Mouse (Mus musculus): Measurements from ENCODE around the gene Ace. TPM values are rescaled to one million over a fixed set of nuclear protein-coding genes. Genes with fewer than 3 reads are reported as not detected.
"Not testable (repeated sequence)": the region's sequence is repeated elsewhere in the genome, so short reads cannot be mapped to it uniquely, and the experiment has no call there.

Gene Ace
- polyA plus RNA-seq, 1 experiment from 2014 or later = 0.88 TPM

DNA sequence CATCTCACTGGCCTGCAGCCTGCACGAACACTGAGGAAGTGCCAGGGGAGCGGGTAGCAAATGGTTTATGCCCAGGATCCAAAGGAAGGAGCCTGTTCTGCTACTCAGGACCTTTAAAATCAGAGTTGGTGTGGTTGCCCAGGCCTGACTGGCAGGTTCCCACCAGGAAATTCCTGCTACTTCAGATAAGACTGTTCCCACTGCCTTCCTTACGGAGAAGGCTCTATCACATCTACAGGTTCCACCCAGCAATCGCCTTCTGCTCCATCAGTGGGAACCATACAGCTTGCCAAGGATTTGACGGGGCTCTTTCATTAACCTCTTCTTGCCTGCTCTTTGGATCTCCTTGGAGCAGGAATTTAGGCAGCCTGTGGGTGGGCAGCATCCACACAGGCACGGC lies 19.7 kb downstream of the Ace start:
- DNase-seq (ENCODE audit: low spot score) = no peak

DNA sequence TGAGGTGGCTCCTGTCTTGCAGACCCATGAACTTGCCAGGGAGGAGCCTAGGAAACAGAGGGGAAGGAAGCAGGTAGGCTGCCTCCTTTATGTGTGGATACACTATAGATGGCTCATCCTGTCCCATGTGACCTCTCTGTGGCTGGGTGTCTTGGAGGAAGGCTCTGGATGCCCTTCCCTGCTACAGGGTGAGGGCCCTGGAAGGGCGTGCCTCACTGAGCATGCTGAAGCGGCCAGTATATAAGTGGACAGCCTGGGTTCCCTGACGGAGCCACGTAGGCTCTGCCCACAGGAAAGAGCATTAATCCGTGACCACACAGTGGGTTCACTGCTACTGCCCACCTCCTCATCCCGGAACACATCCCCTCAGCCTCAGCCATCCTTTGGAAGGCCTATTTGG lies 21.7 kb downstream of the Ace start:
- DNase-seq (ENCODE audit: low spot score) = no peak

DNA sequence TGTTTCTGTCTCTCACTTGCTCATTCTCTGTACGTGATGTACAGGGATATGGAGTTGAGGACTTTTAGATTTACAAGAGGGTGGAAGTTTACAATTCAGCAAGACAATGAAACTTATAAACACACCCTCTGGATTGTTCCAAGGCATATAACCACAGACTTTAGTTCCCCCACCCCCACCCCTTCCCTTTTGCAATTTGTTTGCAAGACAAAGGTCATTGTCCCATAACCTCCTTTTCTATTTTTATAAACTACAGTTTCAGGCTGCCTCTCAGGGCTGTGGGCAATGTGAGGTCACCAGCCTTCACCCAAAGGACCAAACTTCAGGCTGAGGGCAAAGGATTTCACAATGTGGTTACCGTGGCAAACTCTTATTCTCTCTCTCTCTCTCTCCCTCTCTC lies 22.5 kb downstream of the Ace start:
- no peak for DNase-seq (ENCODE audit: low spot score)

DNA sequence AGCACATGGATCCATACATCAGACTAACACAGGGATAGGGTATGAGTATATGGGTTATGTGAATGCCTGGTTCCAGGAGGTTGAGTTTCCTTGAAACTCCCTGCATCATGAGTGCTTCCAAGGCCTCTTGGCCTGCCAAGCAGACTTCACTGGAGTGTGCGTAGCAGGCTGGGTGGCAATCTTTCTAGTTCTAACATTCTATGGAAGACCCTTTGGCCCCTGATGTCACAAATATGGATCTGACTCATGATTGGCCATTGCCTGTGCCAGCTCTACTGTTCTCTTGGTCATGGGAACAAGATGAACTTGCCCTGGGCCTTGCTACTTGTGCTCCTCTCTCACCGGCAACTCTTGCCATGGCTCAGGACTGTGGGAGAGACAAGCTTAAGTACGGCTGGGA lies 26.6 kb downstream of the Ace start, which contains the start of gene Ace3:
Gene Ace3, plus strand, starts transcription at position 301 of the 400 bp plus-strand sequence.
- no peak for DNase-seq (ENCODE audit: low spot score)

DNA sequence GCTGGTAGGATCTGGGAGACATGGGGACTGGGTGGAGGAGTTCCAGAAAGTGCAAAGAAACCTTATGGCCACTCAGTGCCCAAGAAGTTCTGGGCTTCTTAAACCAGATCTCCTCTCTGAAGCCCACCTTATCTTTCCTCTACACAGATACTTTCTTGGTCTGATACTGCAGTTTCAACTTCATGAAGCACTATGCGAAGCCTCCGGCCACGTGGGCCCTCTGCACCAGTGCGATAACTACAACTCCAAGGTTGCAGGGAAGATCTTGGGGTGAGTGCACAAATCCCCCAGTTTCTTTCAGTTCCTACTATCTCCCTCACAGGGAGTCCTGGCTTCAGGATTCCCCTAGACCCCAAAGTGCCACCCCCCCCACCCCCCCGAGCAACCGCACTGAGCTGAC lies 32.3 kb downstream of the Ace start:
- no peak for DNase-seq (ENCODE audit: low spot score)

DNA sequence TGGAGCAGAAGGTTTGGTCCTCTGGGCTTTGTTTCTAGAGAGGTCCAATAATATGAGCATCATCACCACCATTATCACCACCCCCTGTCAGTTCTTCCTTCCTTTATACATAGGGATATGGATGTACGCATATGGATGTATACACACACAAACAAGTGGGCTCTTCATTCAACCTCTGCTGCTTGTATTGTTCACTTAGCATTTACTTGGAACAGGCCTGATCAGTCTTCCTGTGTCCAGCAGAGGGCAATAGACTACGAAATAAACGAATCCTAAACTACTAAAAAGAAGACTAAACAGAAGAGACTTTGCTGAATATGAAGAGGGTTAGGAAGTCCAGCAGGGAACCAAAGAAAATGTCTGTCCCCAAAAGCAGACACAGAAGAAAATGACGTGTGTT lies 34.0 kb downstream of the Ace start:
- DNase-seq (ENCODE audit: low spot score) = peak; percentile 62

DNA sequence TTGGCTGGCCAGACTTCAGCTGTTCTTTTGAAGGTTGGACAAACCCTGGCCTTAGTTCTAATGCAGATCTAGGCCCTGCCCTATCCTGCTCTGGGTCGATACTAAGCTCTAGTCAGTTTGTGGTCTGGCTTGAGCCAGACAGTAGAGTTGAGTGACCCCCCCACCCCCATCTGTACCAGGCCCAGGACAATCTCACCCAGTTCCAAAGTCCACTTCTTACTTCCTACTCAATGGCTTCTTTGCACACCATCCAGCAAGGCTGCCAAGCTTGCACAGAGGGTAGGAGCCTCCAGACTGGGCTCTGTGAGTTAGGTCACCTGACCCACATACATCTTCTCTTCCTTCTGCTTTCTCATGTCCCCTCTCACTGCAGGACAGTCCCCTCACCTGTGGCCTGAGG lies 36.8 kb downstream of the Ace start:
- no peak for DNase-seq (ENCODE audit: low spot score)

DNA sequence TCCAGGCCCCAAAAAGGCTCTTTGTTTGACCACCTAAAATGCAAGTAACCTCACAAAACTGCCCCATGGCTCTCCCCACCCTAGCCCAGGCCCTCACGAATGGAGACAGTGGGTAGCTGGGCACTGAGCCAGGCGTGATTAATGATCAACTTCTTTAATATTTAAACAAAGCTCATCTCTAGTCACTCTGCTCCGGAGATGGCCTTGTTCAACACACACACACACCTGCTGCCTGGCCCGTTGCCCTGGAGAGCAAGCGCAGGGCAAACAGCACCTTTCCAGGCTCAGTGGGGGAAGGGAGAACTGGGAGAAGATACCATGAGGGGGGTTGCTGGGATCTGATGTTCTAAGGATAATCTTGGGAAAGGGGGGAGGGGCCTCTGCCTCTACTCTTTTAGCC lies 38.2 kb downstream of the Ace start:
- no peak for DNase-seq (ENCODE audit: low spot score)

DNA sequence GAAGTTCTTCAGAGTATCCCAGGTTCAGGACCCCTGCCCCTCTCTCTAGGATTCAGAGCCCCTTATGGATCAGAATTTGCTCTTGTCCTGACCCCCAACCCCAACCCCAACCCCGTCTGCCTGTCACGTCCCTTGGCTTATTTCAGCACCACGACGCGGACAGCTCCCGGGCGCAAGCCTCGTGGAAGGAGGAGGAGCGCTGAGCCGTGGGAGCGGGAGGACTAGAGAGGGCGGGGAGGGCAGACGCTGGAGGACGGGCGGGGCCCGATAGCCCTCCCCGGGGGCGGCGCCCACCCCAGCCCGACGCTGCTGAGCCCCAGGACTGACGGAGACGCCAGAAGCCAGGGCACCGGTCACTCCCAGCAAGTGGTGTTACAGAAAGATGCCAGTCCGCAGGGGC lies 40.1 kb downstream of the Ace start, which contains the start of gene Kcnh6:
Gene Kcnh6, plus strand, starts transcription at position 304 of the 400 bp plus-strand sequence.
- peak; percentile 81 for DNase-seq (ENCODE audit: low spot score)

DNA sequence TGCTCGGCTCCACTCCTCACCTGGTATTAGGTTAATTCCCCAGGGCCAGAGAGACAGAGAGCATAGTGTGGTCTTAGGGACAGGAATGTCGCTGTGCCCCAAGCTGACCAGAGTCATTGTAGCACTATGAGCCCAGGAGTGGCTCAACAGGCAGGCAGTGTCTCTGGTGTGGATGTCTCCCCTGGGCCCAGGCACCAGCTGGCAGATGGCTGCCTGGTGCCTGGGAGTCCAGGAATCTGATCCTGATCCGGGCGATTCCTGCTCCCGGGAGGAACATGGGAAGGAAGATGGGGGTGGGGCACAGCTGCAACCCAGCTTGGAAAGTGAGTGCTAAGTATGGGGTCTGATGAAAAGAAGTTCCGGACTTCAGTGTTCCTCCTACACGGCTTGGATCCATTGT lies 45.0 kb downstream of the Ace start:
- no peak for DNase-seq (ENCODE audit: low spot score)

DNA sequence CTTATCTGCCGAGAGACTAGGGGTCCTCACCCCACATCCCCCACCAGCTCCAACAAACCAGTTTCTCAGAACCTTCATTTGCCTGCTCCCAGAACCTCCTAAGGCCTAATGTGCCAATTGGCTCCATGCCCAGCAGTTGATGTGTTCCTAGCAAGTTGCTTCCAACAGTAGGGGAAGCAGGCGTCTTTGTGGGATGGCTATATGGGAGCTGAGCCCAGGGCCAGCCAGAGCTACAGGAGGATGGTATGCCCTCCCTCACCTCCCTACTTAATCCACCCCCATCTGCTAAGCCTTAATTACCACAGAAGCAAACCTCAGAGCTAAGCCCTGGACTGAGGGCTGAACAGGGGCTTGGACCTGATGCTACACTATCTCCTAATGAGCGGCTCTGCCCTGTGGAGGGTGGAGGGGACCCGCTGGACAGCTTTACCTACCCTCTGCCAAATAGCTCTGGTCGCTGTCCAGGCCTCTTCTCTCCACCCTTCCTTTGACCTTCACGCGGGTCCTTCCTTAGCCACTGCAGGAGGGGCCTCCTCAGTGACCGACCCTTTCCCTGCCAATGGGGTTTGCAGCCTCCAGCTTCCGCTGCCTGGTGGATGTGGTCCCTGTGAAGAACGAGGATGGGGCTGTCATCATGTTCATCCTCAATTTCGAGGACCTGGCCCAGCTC lies 45.9 kb downstream of the Ace start:
- DNase-seq (ENCODE audit: low spot score) = no peak

DNA sequence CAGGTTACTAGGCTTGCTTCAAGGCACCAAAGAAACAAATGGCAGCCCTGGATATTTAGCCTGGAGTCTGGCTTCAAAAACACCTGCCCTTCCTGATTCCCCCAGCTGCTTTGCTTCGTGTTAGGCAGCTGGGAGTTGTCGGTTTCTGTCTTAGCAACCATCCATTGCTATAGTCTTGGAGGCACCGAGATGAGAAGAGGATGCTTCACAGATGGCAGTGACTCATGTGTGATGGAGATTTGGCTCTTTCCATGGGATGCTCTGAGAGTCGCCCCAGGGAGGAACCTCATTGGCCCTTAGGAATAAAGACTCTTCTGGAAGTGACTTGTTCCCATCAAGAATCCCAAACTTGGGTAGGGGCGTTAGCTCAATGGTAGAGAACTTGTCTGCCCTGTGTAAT lies 48.7 kb downstream of the Ace start:
- DNase-seq (ENCODE audit: low spot score) = no peak

DNA sequence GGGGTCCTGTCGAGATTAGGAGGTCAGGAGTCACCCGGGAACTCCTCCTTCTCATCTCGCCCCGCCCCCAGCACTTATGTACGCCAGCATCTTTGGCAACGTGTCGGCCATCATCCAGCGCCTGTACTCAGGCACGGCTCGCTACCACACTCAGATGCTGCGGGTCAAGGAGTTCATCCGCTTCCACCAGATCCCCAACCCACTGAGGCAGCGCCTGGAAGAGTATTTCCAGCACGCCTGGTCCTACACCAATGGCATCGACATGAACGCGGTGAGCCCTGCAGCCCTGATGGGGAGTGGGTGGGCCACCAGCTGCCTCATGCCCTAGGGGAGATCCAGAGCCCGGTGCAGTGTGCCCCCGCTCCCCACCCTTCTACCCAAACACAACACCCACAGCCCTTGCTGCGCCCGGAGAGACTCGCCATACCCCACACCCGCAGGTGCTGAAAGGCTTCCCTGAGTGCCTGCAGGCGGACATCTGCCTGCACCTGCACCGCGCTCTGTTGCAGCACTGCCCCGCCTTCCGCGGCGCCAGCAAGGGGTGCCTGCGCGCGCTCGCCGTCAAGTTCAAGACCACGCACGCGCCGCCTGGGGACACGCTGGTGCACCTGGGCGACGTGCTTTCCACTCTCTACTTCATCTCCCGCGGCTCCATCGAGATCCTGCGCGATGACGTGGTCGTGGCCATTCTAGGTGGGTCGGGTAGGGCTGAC lies 52.5 kb downstream of the Ace start:
- DNase-seq (ENCODE audit: low spot score) = peak; percentile 72

DNA sequence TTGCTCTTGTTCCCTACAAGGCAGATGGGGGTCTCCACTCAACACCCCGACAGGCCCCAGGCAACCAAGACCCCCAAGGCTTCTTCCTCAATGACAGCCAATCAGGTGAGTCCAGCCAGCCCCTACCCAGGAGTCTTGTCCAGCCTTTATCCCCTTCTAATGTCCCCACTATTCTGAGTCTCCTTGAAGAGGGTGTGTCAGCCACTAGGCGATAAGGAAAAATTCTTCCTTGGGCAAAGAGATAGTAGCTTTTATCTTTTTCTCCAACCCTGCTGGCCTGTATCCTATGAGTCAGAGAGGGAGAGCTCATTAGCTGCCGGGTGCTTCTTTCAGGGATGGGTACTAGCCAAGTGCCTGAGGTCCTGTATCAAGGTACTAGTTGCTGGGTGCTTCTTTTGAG lies 58.0 kb downstream of the Ace start:
- DNase-seq (ENCODE audit: low spot score) = no peak

DNA sequence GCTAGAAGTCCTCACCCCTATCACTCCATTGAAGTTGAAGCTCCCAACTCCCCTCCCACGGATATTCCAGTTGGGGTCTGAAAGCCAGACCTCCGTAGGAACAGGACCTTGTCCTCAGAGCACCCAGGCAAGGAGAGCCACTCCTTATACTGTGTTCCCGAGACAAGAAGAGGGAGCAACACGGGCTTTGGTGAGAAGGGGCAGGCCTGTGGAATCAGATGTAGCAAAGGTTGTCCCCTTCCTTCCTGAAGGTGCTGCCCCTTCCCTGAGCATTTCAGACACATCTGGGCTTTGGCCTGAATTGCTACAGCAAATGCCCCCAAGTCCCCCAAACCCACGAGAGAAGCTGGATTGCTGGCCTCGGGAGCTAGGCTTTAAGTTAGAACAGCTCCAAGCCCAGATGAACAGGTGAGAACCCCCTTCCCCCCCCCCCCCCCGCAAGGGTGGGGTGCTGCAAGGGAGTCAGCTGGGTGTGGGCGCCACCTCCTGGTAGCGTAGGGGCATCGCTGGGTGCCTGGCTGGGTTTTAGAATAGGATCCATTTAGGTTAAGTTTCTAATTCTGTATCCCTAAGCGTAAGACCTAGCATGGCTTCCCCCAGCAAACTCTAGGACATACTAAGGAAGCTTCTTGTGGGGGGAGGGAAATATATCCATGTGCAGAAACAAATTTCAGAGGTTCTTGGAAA lies 58.9 kb downstream of the Ace start:
- DNase-seq (ENCODE audit: low spot score) = peak; percentile 76

DNA sequence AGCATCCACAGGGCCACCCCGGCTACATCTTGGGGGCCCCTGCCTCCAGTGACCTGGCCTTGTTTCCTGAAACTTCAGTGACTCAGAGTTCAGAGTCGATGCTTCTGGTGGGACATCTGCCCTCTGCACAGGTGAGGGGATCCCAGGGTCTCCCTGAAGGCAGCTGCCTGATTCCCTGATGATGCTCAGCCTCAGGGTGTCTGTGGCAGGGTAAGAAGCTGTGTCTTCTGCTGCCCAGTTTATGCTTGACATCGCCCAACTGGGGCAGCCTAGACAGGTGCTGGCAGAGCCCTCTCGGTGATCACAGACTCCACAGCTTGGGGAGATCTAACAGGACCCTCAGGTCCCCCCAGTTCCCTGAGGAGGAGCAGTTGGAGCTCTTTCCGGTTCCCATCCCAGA lies 59.9 kb downstream of the Ace start:
- no peak for DNase-seq (ENCODE audit: low spot score)

DNA sequence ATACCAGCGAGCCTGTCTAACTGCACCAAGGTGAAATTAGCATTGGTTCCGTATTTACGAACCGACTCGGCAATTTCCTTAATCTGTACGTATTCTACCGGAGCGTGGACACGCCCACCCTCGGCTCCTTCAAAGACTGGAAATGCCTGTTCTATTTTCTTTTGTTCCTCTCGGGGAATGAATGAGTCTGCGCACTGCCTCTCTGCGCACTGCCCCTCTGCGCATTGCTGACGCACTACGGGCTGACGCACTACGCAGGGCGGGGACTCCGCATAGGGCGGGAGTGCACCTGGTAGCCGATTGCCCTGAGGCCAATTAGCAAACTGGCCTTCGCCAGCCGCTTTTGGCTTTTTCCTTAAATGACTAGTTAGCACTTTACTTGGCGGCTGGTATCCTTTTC lies 64.3 kb downstream of the Ace start:
- not testable (repeated sequence) for DNase-seq (ENCODE audit: low spot score)

DNA sequence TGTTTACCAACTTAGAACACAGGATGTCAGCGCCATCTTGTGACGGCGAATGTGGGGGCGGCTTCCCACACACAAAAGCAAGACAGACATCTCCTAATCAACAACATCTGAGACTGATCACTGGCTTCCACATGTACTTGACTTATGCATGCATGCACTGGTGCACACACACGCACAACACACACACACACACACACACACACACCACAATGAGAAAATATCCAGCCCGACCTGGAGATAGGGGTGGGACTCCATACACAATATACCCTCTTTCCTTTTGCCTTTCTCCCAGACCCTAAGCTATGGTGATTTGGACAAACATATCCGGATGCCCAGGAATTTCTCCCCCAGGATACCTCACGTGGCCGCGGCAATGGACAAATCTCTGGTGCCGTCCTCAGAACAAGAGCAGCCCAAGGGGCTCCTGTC lies 65.8 kb downstream of the Ace start:
- peak; percentile 65 for DNase-seq (ENCODE audit: low spot score)

DNA sequence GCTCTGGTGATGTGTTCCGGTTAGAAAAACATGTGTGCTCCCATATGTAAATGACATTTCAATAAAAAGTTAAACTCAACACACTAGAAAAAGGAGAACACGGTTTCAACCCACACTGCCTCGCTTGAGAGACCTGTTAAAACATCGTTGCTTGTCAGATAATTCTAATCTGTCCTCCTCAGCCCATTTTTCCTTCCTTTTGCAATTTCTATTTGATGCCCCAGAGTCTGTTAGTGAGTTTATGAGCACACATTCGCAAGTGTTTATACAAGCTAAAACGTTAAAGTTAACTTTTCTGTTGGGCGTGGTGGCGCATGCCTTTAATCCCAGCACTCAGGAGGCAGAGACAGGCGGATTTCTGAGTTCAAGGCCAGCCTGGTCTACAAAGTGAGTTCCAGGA lies 67.2 kb downstream of the Ace start:
- no peak for DNase-seq (ENCODE audit: low spot score)

DNA sequence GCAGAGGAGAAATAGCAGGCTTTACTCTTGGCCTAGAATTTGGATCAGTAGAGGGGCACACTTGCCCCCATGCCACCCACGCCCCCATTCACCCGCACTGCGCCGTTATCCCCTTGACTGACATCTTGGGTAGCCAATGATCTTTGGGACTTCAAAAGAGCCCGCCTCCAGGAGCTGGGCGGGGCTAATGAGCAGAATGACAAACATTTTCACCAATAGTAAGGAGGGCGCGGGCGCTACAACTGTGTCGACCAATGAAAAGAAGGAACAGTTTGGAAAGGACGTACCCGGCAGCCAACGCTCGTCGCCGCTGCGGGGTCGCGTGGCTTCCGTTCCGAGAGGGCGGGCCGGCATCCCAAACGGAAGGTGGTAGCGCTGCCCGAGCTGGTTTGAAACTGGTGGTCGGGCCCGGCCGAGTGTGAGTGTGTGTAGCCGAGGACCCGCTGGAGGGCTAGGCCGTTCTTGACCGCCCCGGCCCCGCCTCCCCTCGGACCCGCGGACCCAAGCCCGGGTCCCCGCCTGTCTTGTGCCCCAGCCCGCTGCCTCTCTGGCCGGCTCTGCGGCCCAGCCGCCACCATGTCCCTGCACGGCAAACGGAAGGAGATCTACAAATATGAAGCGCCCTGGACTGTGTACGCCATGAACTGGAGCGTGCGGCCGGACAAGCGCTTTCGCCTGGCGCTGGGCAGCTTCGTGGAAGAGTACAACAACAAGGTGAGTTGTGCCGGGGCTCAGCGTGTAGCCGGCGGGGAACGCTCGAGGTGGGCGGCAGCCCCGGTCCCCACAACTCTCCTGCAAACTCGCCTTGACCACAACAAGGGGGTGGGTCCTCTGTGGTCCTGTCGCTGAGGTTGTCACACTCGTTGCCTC lies 69.0 kb downstream of the Ace start, which contains the start of gene Dcaf7:
Gene Dcaf7, plus strand, starts transcription at position 325 of the 870 bp plus-strand sequence.
- peak; percentile 99 for DNase-seq (ENCODE audit: low spot score)

DNA sequence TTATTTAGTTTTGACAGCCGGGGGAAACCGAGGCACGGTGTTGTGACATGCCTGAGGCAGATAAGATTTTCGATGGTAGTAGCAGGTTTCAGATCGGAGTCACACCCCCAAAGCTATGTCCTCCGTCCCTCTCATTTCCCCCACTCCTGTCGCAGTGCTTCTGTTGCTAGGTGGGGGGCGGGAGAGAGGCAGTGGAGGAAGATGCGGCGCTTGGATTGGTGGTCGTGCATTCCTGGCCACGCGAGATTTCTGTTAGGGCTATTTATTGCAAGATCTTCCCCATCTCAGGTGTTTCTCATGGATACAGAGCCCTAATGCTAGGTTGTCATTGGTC lies 69.6 kb downstream of the Ace start:
- DNase-seq (ENCODE audit: low spot score) = peak; percentile 70

All from thymus, postnatal 0 days (tissue).